Mouse (Mus musculus) 416B (cell line): ENCODE measurements around the gene Man1a.

Experiments
- DNase-seq: peaks from one replicate; pipeline ENCODE4 v3.0.0; 2011; ENCODE audit warnings: low read depth

Gene Man1a

GRCm38 (mm10) chr10:54014116-54014758 lies 62.2 kb downstream of the Man1a start:
- DNase-seq = peak; percentile 67

DNA sequence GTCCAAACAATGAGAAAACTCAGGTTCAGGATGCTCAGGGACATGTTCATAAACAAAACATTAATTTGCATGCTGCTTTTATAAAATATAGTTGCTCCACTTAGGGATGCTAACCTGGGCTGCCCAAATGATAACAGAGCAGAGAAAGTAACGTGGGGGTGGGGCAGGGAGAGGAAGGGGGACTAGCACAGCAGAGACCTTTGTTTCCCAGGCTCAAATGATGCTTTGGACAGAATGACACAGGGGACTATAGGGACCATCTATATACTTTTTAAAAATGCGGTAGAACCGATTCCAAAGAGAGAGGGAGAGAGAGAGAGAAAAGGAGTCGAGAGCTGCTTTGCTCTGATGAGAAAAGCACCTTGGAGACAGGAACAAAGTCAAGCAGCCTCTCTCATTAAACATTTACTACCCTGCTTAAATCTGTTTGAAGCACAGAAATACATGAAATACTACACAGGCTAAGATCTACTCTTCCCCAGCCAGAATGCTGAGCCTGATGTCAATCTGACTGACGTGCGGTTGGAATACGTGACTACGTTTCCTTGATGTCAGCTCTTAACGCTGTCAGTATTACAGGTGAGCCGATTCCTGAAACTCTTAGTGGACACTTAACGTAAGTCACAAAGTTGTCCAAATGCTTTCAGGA lies 63.1 kb downstream of the Man1a start:
- no peak for DNase-seq

GRCm38 (mm10) chr10:54009154-54009553 lies 67.3 kb downstream of the Man1a start:
- DNase-seq = peak; percentile 65

GRCm38 (mm10) chr10:54006868-54007267 lies 69.5 kb downstream of the Man1a start:
- DNase-seq = peak; percentile 61

DNA sequence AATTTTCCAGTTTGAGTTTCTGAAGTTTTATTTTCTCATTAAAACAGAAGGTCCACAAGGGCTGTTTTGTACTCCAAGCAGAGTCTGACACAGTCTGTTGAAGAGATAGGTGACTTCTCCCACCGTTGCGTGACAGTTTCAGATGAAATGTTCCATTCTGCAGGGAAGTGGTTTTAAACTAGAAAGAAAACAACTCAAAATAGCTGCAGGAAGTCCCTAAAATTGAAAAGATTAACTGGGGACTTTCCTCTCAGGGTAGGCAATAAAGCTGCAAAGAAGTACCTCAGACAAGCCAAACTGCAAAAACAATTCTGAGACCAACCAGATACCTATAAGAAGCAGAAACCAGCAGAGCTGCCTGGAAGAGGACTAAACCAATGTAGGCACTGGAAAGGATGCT lies 70.6 kb downstream of the Man1a start:
- DNase-seq = peak; percentile 36

DNA sequence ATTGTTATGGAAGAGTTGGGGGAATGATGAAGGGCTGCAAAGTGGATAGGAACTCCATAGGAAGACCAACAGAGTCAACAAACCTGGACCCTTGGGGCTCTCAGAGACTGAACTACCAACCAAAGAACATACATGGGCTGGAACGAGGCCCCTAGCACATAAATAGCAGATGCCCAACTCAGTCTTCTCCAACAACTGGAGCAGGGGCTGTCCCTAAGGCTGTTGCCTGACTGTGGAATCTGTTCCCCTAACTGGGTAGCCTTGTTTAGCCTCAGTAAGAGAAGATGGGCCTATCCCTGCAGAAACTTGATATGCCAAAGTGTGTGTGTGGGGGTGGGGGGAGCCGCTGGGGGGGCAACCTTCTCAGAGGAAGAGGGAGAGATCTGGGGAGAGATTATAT lies 73.5 kb downstream of the Man1a start:
- DNase-seq = no peak

- DNase-seq = no peak
Observed at GRCm38 (mm10) chr10:53997301-53997700, 79.1 kb downstream of the Man1a start.

- DNase-seq = peak; percentile 48
Observed at GRCm38 (mm10) chr10:53996216-53996615, 80.2 kb downstream of the Man1a start.

DNA sequence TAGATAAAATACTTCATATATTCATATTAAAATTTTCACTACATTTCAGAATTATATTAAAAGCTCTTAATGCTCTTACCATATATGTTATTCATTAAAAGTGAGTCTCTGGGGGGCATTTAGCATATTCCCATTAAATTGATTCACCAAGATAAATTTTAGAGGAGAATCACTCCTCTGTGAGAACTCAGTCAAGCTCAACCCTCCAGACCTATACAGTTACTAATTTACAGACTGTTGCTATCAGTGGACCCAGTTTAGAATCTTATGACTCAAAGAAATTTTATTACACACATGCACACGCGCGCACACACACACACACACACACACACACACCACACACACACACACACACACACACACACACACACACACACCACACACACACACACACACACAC lies 81.8 kb downstream of the Man1a start:
- no peak for DNase-seq

DNA sequence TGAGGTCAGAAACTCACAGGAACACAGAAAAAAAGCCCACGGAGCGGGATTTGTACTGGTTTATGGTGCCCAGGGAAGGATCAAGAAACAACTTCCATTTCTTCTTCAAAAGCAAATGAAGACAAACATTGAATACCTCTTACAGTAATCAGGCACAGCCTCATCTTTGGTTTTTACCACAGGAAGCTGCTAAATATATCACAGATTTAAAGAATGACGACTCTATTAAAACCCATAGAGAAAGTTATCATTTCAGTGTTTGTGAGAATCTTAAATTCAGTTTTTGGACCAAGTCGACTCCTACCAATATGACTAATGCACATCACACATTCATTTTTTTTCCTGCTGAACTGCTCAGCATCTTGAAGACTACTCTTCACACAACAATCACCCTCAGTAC lies 86.0 kb downstream of the Man1a start:
- DNase-seq = no peak

DNA sequence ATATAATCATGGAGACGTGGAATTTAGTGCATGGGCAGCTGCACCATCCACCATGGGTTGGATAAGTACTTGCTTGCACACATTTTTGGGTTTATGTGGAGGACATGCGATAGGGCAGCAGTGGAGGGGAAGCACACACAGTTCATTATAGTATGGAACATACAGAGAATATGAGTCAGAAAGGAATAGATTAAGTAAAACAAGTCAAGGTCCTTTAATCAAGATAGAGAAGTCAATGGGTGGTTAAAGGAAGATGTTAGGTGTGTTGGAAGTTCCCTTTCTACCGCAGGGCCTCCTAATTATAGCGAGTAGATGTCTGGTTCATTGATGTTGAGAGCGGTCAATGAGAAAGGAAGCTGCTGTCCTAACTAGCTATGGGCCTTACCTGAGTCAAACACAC lies 91.5 kb downstream of the Man1a start:
- no peak for DNase-seq

DNA sequence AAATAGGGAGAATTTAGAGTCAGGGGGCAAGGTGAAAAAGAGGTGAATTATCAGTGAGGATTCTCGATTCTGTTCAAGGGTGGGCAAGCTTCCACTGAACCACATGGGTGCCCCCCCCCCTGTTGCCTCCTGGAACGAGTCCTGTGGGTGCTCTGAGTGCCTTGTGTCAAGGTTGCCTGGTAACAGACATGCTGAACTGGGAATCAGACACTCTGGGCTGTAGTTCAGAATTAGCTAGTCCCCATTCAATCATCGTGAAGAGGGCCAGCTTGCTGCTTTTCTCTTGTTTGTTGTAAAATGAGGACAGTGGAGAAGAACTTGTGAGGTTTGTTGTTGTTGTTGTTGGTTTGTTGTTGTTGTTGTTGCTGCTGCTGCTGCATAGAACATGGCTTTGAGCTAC lies 92.3 kb downstream of the Man1a start:
- DNase-seq = no peak

DNA sequence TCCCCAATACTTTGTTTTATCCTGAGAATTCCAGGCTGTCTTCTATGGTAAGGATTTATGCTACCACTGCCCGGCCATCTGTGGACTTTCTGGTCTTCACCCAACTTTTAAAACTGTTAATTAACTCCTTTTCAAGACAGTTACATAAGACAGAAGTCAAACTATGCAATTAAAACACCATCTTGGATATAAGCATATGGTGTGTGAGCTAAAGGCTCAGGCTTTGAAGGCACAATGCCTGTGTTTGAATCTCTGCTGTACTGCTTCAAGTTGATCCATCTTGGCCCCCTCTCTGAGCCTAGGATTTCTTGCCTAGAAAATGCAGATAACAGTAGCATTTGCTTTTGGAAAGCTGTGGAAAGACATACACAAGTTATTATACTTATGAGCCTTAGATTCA lies 97.8 kb downstream of the Man1a start:
- DNase-seq = no peak

DNA sequence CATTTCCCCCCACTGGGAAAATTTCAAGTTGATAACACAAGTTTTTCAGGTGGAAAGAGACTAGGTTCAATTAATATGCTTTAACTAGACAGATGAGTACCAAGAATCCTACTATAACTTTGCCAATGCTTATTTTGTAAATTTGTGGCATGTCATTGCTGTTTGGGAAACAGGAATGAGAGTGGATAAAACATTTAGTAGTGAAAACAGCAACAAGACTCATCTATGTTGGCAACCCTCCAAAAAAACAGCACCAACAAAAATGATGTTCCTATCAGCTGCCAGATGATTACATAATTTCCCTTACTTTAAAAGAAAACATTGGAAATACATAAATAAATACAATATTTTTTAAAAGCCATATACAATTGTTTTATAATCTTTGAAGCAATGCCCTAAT lies 102.2 kb downstream of the Man1a start:
- peak; percentile 36 for DNase-seq

DNA sequence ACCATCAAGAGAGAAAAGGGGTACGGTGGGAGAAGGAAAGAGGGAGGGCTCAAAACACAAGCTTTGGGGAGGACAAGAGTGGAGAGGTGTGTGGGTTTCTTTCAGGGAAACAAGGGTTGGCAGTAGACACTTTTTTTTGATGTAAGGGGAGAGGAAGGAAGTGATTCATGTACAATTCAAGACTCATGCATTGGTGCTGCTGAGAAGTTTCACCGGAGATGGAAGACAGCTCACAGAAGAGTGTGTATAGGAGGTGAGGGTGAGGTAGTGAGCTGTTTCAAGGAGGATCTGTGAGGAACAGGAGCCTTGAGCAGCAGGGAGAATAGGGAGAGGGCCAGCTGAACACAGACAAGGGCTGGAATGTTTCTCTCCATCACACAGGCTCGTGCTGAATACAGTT lies 116.7 kb downstream of the Man1a start:
- peak; percentile 81 for DNase-seq

DNA sequence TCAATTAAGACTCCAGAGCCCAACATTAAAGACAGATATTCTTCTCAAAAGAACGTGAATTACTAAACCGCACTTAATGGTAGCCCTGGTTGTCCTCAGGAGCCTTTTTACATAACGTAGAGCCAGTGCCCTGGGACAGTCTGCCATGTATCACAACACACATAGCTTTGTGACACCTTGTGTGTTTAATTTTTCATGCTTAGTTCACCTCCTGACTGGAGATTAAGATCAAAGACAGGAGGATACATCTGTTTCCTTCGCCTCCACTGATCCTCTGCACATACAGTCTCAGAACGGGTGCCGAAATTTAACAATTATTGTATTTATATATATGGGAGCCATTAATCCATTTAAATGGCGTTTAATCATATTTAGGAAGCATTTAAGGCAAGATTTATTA lies 134.8 kb downstream of the Man1a start:
- DNase-seq = peak; percentile 46

DNA sequence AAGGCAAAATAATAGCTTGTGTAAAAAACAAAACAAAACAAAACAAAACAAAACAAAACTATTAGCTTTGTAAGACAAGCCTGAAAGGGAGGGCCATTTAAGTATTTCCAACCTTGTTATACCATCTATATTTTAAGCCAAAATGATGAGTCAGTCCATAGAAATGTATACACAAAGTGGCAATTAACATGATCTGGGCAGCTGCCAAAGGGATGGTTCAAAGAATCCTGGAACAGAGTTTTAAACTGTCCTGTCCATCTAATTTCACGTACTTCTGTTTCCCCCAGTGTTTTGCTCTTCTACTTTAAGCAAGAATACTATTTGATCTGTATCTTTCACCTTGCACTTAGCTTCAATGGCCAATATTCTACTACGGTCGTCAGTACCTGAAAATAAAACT lies 138.2 kb downstream of the Man1a start:
- DNase-seq = no peak

- DNase-seq = no peak
Observed at GRCm38 (mm10) chr10:53936078-53936477, 140.3 kb downstream of the Man1a start.

DNA sequence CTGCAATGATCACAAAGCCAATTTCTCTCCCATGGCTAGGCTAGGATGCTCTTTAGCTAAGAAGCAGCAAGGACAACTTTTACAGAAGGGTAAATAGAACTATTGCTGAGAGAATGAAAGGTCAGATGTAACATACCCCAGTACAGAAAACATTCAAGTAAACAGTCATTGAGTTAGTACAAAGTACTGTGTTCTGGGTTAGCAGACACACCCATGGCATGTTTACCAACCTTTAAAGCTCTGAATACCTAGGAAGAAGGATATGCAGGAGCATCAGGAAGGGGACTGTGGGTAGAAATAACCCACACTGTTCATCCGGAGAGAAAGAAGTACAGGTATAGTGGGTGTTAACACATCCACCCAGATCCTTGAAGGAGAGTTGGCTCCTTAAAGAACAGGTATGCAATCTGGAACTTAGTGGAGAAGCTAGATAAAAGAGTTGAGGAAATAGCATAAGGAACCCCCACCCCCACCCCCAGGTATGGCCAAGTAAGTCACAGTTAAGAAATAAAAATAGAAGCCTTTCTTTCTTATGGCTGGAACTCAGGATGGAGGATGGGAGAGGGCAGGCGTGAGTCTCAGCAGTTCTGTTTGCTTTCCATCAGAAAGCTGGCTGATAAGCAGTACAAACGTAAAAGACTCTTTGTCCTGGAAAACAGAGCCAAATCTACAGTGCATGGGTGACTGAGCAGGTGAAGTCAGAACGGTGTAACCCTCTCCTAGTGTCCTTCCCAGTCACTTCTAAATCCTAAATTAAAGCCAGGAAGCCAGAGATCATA lies 146.5 kb downstream of the Man1a start:
- no peak for DNase-seq

DNA sequence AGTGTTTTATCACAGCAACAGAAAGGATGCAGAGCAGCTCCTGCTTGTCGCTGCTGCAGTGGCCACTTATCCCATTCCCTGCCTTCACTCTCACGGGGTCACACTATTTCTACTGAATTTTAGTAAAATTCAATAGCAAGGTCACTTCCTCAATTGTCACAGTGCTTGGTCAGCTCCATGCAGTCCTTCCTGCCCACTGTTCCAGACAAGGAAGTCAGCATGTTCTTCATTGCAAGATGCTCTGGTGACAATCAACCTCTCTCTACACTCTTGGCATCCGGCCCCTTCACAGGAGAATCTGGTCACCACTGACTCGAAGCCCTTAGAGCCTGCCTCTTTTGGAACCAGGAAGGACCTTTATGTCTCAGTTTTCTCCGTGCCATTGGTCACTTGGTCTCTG lies 148.5 kb downstream of the Man1a start:
- DNase-seq = peak; percentile 49

GRCm38 (mm10) chr10:53925456-53925855 lies 151.0 kb downstream of the Man1a start:
- no peak for DNase-seq

- no peak for DNase-seq
Observed at GRCm38 (mm10) chr10:53922236-53922635, 154.2 kb downstream of the Man1a start.

DNA sequence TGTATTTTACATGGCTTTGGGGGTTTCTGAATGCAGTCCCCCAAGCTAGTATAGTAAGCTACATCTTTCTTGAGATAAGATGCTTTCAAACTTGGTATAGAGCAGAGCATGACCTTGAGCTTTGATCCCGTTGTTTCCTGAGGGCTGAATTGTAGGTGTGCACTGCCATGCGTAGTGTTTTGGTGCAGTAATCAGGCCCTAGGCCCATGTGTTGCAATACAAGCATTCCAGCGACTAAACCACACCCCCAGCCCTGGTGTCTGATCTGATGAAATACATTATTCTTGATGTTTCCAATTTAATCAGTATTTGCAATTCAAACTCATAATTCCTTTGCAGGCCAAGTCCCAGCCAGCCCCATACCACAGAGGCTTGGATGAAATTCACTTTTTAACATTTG lies 158.9 kb downstream of the Man1a start:
- DNase-seq = peak; percentile 17
